Mouse (Mus musculus) c-Kit-positive CD71-positive TER-119-positive erythroid progenitor cells, embryonic 14.5 days (primary cell): Measurements from ENCODE around the gene Tgds.
A peak's percentile ranks its signal among the peaks of the same experiment; 100 is the strongest.
"Not testable (repeated sequence)": the region's sequence is repeated elsewhere in the genome, so short reads cannot be mapped to it uniquely, and the experiment has no call there.

Experiments used
- DNase-seq: peaks from one replicate; pipeline ENCODE4 v3.0.0-alpha.2; 2013; ENCODE audit warnings: low spot score

Tgds gene

GRCm38 (mm10) chr14:118132642-118132977 is at the start of gene Tgds:
TSS of gene Tgds (minus strand) at chr14:118132755.
- DNase-seq, result peak; percentile 99

- peak; percentile 26 for DNase-seq
Observed at GRCm38 (mm10) chr14:118180711-118181177, 48.2 kb upstream of the Tgds start.

DNA sequence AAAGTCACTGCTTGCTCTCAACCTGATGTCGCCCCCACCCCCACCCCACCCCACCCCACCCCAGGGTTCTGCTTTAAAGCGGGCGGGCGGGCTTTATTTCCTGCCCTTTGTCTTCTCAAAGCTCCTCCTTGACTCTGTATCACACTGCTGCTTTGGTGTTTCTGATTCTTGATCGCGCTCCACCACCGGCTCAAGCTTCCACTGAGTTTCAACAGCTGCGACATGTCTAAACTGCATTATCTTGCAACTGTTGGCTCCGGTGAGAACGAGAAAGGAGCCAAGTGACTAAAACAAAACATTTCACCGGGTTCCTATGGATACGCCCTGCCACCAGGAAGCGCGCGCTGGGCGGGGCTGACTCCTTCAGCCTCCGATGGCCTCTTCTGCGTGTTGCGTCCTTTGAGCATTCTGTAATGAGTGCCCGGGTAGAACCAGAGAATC is 47.6 kb upstream of the Tgds start:
- peak; percentile 45 for DNase-seq

GRCm38 (mm10) chr14:118179701-118180100 is 47.1 kb upstream of the Tgds start:
- no peak for DNase-seq

DNA sequence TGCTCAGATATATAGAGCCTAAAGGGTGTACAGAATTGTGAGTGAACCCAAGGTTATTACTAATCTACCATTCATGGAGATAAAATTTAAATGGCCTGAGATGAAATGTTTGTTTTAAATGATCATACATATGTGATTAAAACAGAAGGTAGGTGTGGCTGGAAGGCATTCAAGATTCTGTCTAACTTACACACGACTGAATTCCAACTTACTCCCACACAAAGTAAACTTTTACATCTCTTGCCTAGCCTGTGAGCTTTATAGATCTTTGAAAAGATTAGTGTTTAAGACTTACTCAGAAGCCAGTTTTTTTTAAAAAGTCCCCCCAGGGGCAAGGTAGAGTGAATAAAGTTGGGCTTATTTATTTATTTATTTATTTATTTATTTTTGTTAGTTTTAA is 46.7 kb upstream of the Tgds start:
- DNase-seq, result no peak

- DNase-seq, result no peak
Observed at GRCm38 (mm10) chr14:118175694-118176085, 43.1 kb upstream of the Tgds start.

DNA sequence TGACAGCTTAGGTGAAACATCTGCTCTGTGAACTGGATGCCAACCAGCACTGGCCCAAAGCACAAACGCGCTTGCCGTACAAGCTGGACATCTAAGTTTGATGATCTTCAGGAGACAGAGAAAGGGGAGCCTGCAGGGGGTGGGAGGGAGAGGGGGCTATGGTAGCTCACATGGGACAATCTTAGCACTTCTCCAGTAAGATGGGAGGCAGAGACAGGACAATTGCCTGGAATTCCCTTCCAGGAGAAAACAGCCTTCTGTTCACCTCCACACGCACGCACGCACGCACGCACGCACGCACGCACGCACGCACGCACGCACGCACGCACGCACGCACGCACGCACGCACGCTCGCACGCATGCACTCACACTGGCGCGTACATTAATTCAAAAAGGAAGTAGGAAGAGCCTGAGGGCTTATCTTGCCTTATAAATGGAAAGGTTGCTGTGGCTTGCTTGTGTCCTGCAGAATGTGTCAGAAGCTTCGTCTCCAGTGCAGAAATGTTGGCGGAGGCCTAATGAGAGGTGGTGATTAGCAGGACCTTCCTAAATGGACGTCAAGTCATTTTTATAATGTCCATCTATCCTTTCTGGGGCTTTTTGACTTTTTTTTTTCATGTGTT is 42.6 kb upstream of the Tgds start:
- no peak for DNase-seq

DNA sequence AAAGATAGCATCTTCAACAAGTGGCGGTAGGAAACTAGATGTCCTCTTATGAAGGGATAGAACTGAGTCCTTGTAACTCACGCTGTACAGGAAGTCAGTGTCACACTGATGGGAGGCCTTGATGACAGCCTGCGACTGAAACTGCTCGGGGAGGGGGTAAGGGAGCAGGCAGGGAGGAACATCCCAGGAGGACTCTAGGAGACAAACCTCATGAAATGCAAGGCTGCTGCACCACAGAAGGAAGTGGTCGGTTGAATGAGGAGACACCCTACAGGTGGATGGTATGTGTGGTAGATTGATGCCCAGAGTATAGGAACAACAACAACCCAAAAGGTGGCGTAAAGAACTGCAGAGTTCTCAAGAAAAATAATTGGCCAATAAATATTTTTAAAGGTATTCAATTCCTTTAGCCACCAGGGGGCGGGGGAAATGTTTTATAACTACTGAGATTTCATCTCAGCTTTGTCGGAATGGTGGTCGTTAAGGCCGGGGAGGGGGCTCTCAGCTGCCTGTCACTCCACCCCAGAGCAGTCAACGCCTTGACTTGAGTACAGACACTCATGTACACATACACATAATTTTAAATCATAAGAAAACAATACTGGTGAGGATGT is 41.1 kb upstream of the Tgds start:
- no peak for DNase-seq

DNA sequence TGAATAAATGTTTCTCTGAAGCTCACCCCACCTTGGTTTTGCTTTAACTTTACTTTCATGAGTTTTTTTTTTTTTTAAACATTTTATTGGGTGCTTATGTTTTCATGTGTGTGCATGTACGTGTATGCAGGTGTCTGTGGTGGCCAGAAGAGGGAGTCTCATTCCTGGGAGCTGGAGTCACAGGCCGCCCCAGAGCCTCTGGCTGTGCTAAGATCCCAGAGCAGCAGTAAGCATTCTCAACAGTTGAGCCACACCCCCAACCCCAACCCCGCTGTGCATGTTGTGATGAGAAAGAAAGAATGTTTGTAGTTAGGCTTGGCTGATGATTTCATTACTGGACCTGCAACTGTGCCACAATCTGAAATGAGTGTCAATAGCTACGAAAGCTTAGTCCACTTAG is 36.2 kb upstream of the Tgds start:
- DNase-seq, result no peak

DNA sequence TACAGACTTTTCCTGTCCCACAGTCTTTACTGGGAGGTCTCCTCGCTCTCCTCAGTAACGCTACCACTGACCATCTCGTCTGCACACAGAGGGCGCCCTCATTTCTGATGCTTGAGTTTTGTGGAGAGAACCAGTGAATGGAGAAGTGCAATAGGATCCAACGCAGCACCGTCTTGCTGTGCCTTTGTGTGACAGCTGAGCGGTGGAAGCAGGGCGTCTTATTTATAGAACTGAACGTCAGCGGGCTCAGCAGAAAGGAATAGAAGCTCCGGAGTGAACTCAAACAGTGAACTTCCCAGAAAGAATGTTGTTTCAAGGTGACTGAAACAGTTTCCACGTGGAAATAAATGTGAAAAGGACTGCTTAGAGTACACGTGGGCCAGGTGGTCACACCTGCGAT is 30.1 kb upstream of the Tgds start:
- no peak for DNase-seq

- DNase-seq, result no peak
Observed at GRCm38 (mm10) chr14:118161751-118162150, 29.2 kb upstream of the Tgds start.

GRCm38 (mm10) chr14:118157146-118157545 is 24.6 kb upstream of the Tgds start:
- peak; percentile 36 for DNase-seq

DNA sequence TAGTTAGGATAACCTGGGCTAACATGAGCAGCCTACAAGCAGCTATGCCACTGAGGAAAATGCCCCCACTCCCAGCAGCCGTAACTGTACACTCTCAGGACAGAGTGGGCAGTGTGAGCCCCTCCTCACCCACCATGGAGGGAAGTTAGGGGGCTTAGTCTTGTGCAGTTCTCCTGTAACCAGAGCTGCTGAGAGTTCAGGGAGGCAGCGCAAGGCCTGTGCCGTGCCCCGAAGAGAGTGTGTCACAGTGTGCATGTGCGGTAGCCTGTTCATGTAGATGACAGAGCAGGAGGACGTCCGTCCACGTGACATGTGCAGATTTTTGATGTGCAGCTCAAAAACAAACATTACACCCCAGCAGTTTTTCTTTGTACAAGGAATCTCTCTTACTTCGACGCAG is 24.2 kb upstream of the Tgds start:
- DNase-seq, result no peak

GRCm38 (mm10) chr14:118156056-118156455 is 23.5 kb upstream of the Tgds start:
- DNase-seq, result not testable (repeated sequence)

GRCm38 (mm10) chr14:118152294-118152651 is 19.7 kb upstream of the Tgds start:
- DNase-seq, result no peak

GRCm38 (mm10) chr14:118151651-118152293 is 19.2 kb upstream of the Tgds start:
- no peak for DNase-seq

DNA sequence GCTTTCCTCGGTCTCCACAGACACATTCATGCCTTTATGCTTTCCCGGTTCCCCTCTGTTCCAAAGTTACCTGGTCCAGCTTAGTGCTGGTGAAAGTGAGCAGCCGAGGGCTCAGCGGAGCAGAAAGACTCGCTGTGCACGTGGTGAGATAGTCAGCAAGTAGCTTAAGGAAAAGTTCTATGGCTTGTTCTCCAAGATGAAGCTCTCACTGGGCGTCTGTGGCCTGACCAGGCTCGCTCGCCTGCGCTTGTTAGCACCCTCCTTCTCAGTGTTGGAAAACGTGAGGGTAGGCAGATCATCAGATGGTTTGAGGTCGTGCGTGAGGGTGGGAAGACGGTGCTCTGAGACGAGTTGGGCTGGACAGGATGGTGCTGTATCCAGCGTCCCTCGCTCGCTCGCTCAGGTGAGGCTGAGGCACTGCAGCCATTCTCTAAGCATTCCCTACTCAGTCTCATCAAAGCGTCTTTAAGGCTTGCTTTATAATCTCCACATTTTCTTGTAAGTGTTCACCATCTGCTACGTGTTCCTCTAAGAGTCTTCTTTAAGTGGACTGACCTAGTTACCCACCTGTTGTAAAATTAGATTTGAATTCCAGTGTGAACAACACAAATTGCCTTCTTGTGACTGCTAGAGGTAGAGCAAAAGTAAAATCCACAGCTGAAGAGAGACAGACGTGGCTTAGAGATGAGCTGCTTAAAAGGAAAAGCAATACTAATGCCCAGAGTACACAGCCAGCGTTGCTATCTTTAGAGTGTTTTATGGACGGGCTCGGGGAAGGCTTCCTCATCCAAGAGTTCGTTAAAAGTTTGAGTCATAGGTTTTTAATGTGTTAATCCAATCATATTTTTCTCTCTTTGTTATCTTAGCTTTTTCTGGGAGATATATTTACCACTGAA is 18.3 kb upstream of the Tgds start:
- DNase-seq, result no peak

- no peak for DNase-seq
Observed at GRCm38 (mm10) chr14:118148554-118148953, 16.0 kb upstream of the Tgds start.

DNA sequence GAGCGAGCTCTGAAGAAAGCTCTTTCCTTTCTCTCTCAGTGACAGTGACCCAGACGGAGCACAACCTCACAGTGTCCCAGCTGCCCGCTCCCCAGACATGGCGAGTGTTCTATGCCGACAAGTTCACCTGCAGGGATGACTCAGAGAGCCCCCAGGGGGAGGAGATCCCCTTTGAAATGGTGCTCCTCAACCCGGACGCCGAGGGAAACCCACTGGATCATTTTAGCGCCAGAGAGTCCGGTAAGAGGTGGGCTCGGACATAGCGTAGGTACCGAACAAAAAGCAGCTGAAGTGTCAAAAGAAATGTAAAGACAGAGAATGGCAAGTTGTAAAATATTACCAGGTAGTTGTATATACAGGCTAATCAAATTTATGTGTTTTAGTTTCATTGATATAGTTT is 15.5 kb upstream of the Tgds start:
- no peak for DNase-seq

- DNase-seq, result no peak
Observed at GRCm38 (mm10) chr14:118142283-118142682, 9.7 kb upstream of the Tgds start.

- peak; percentile 21 for DNase-seq
Observed at GRCm38 (mm10) chr14:118137487-118137886, 4.9 kb upstream of the Tgds start.

- peak; percentile 96 for DNase-seq
Observed at GRCm38 (mm10) chr14:118136744-118137452, 4.3 kb upstream of the Tgds start, which contains the start of gene Gpr180. TSS of gene Gpr180 (plus strand) at chr14:118137158.
